In genomic region chr8:9050740-9051475, GRCm38 (mm10) we compare ENCODE assay signal across 24 mouse cellular contexts.
DNase-seq lines count a peak whose midpoint lies in the region; ATAC-seq and TF ChIP-seq lines count a peak whose summit lies in the region.
"Had no signal": no experiment of that assay in that cellular context is flagged by ENCODE, and none has a peak within 500 bp of the region (broad histone marks: within the 10 kb centered on the region; RNA-seq: fewer than 3 reads in every experiment).

No protein-coding gene starts in this region.

- H3K4me1 ChIP-seq in heart, embryonic 12.5 days (replicated peaks) = peaks cover 6% of the 10 kb centered on the region
- H3K4me1 ChIP-seq in hindbrain, postnatal 0 days (ENCODE audit: insufficient read depth, low read length) = no peaks in the 10 kb centered on the region
- peaks cover 6% of the 10 kb centered on the region; the same call in 1 of the 2 replicates for H3K4me1 ChIP-seq in hindbrain, embryonic 12.5 days
- no peaks in the 10 kb centered on the region for H3K4me1 ChIP-seq in megakaryocyte, embryonic 14.5 days
- H3K4me1 ChIP-seq: midbrain, embryonic 13.5 days; neural tube, embryonic 12.5 days had no signal

- ATAC-seq in heart, embryonic 12.5 days (ENCODE audit: insufficient number of reproducible peaks, low FRiP score) = no peak
- 0 out of 2 replicates have a peak, but pooled peaks have one; percentile 41 for ATAC-seq in hindbrain, postnatal 0 days
- no peak for ATAC-seq in hindbrain, embryonic 12.5 days (ENCODE audit: low FRiP score)
- ATAC-seq in megakaryocyte, adult 5-6 weeks (ENCODE audit: poor library complexity, severe bottlenecking) = no peak
- ATAC-seq in erythroid progenitor cell, adult 5-6 weeks (replicated peaks; ENCODE audit: low FRiP score, poor library complexity, severe bottlenecking) = no peak
- ATAC-seq: forebrain, embryonic 14.5 days; inflammation-experienced regulatory T-cells, adult 6 months; midbrain, embryonic 13.5 days; Patski had no signal

- no peak for DNase-seq in heart, adult 8-10 months (ENCODE audit: low spot score)
- DNase-seq in hindbrain, postnatal 0 days (ENCODE audit: low spot score) = peak; percentile 15
- DNase-seq in lung, postnatal 36 days = peak; percentile 11
- DNase-seq: B cell, adult 2 months; cerebellum, adult 18-20 months; kidney, adult 18-20 months; thymus, postnatal 14 days had no signal

- H3K9ac ChIP-seq in heart, embryonic 12.5 days = no peak overlapping the region
- H3K9ac ChIP-seq in hindbrain, postnatal 0 days (replicated peaks; ENCODE audit: low read length) = no peak overlapping the region
- no peak overlapping the region for H3K9ac ChIP-seq in hindbrain, embryonic 12.5 days
- H3K9ac ChIP-seq: embryonic facial prominence, embryonic 13.5 days; hindbrain, embryonic 13.5 days; limb, embryonic 15.5 days; liver, embryonic 14.5 days; midbrain, embryonic 13.5 days; neural tube, embryonic 12.5 days had no signal

- TF ChIP-seq CTCF in hindbrain, postnatal 0 days (IDR thresholded peaks at IDR 0.05; ENCODE audit: low read depth) = no peak

- H3K4me2 ChIP-seq in heart, embryonic 12.5 days = peak overlapping the region; percentile 44; the same call in 1 of the 2 replicates
- no peak overlapping the region for H3K4me2 ChIP-seq in hindbrain, postnatal 0 days (ENCODE audit: low read depth, low read length)
- H3K4me2 ChIP-seq in hindbrain, embryonic 12.5 days (replicated peaks) = no peak overlapping the region
- H3K4me2 ChIP-seq: embryonic facial prominence, embryonic 13.5 days; hindbrain, embryonic 13.5 days; limb, embryonic 15.5 days; midbrain, embryonic 13.5 days; neural tube, embryonic 12.5 days had no signal

- no peak overlapping the region for H3K4me3 ChIP-seq in heart, embryonic 12.5 days
- no peak overlapping the region for H3K4me3 ChIP-seq in hindbrain, postnatal 0 days (ENCODE audit: low read length)
- H3K4me3 ChIP-seq in hindbrain, embryonic 12.5 days = no peak overlapping the region
- H3K4me3 ChIP-seq in megakaryocyte, embryonic 14.5 days (replicated peaks) = peak overlapping the region; percentile 53
- H3K4me3 ChIP-seq: embryonic facial prominence, embryonic 13.5 days; erythroblast, embryonic 14.5 days; hindbrain, embryonic 13.5 days; limb, embryonic 15.5 days; midbrain, embryonic 13.5 days; neural tube, embryonic 12.5 days had no signal

- H3K9me3 ChIP-seq in heart, embryonic 12.5 days (replicated peaks) = no peaks in the 10 kb centered on the region
- no peaks in the 10 kb centered on the region for H3K9me3 ChIP-seq in hindbrain, postnatal 0 days (ENCODE audit: low read length)
- no peaks in the 10 kb centered on the region for H3K9me3 ChIP-seq in hindbrain, embryonic 12.5 days (replicated peaks)
- H3K9me3 ChIP-seq in megakaryocyte, embryonic 14.5 days = peaks cover 15% of the 10 kb centered on the region; the same call in 1 of the 2 replicates
- H3K9me3 ChIP-seq: embryonic facial prominence, embryonic 13.5 days; G1E; hindbrain, embryonic 13.5 days; limb, embryonic 15.5 days; midbrain, embryonic 13.5 days; neural tube, embryonic 12.5 days had no signal

- 0 out of 2 replicates have a peak, but pooled peaks cover 2% of the 10 kb centered on the region for H3K27me3 ChIP-seq in heart, embryonic 12.5 days (replicated peaks)
- no peaks in the 10 kb centered on the region for H3K27me3 ChIP-seq in hindbrain, postnatal 0 days (ENCODE audit: insufficient read depth, low read length)
- no peaks in the 10 kb centered on the region for H3K27me3 ChIP-seq in hindbrain, embryonic 12.5 days
- no peaks in the 10 kb centered on the region for H3K27me3 ChIP-seq in megakaryocyte, embryonic 14.5 days (replicated peaks)
- H3K27me3 ChIP-seq: CH12.LX; embryonic facial prominence, embryonic 13.5 days; hindbrain, embryonic 13.5 days; limb, embryonic 15.5 days; midbrain, embryonic 13.5 days; neural tube, embryonic 12.5 days had no signal

- H3K27ac ChIP-seq in heart, embryonic 12.5 days (ENCODE audit: poor library complexity, severe bottlenecking) = no peak overlapping the region
- no peak overlapping the region for H3K27ac ChIP-seq in hindbrain, postnatal 0 days
- H3K27ac ChIP-seq in hindbrain, embryonic 12.5 days = no peak overlapping the region
- H3K27ac ChIP-seq: embryonic facial prominence, embryonic 13.5 days; hindbrain, embryonic 13.5 days; limb, embryonic 15.5 days; liver, embryonic 14.5 days; midbrain, embryonic 13.5 days; neural tube, embryonic 12.5 days had no signal

- WGBS in heart, embryonic 12.5 days = 47% methylated on average over 11 of the region's 11 CpGs
- WGBS in hindbrain, postnatal 0 days = 72% methylated on average over 11 of the region's 11 CpGs
- WGBS in hindbrain, embryonic 12.5 days = 82% methylated on average over 11 of the region's 11 CpGs

- no peaks in the 10 kb centered on the region for H3K36me3 ChIP-seq in heart, embryonic 12.5 days
- no peaks in the 10 kb centered on the region for H3K36me3 ChIP-seq in hindbrain, postnatal 0 days (ENCODE audit: insufficient read depth, low read length)
- no peaks in the 10 kb centered on the region for H3K36me3 ChIP-seq in hindbrain, embryonic 12.5 days
- H3K36me3 ChIP-seq in megakaryocyte, embryonic 14.5 days (replicated peaks; ENCODE audit: low read length) = no peaks in the 10 kb centered on the region
- H3K36me3 ChIP-seq: embryonic facial prominence, embryonic 13.5 days; G1E; hindbrain, embryonic 13.5 days; limb, embryonic 15.5 days; midbrain, embryonic 13.5 days; neural tube, embryonic 12.5 days had no signal
